Mouse (Mus musculus) liver, adult 2 months (tissue): ENCODE measurements around the gene Tdrd3. TPM values are rescaled to one million over a fixed set of nuclear protein-coding genes. Genes with fewer than 3 reads are reported as not detected.

Experiments used
- DNase-seq: peaks from one replicate; pipeline ENCODE4 v3.0.0-alpha.2; 2011; ENCODE audit warnings: low read depth, low spot score; ENCODE audit errors: extremely low read depth
- H3K27ac ChIP-seq: fragments of 200-500 bp; replicated peaks from 2 replicates; pipeline ENCODE4 v1.5.1; 2012; ENCODE audit warnings: low read depth, mild to moderate bottlenecking, control low read depth, inconsistent platforms, low read length; ENCODE audit not compliant: insufficient read depth
- H3K27me3 ChIP-seq: fragments of 200-500 bp; 2 replicates; pipeline ENCODE4 v1.6.1; 2012; ENCODE audit warnings: mild to moderate bottlenecking, moderate library complexity, low read length, inconsistent platforms; ENCODE audit not compliant: control insufficient read depth, insufficient read depth
- H3K36me3 ChIP-seq: fragments of 200-500 bp; 2 replicates; pipeline ENCODE4 v1.6.1; 2012; ENCODE audit warnings: low read length, inconsistent platforms; ENCODE audit not compliant: control insufficient read depth, insufficient read depth
- H3K4me1 ChIP-seq: fragments of 200-500 bp; 2 replicates; pipeline ENCODE4 v1.6.1; 2011; ENCODE audit warnings: low read length; ENCODE audit not compliant: control insufficient read depth, insufficient read depth
- H3K4me3 ChIP-seq: fragments of 200-500 bp; 2 replicates; pipeline ENCODE4 v1.5.1; 2011; ENCODE audit warnings: low read depth, mild to moderate bottlenecking, control low read depth, low read length, moderate library complexity; ENCODE audit not compliant: insufficient read depth
- H3K79me2 ChIP-seq: fragments of 200-500 bp; 2 replicates; pipeline ENCODE4 v1.6.1; 2012; ENCODE audit warnings: inconsistent platforms, mild to moderate bottlenecking, low read length, moderate library complexity; ENCODE audit not compliant: control insufficient read depth, insufficient read depth
- H3K9ac ChIP-seq: fragments of 200-500 bp; 2 replicates; pipeline ENCODE4 v1.6.1; 2012; ENCODE audit warnings: low read depth, mild to moderate bottlenecking, control low read depth, inconsistent platforms, low read length
- CTCF ChIP-seq: fragments of 200-500 bp; IDR thresholded peaks from 2 replicates; pipeline ENCODE4 v1.5.1; 2011; ENCODE audit warnings: low read depth, low read length, control low read depth
- POLR2A ChIP-seq: fragments of 200-500 bp; IDR thresholded peaks from 2 replicates; pipeline ENCODE4 v1.6.1; 2011; ENCODE audit warnings: low read length, control low read depth; ENCODE audit not compliant: insufficient read depth; ENCODE audit errors: extremely low read depth
- WGBS: fragments of 180-500 bp; shearing (Covaris S2); methylation state at CpG from one replicate; pipeline ENCODE4 v1.1.7; 2018; 5-methylcytosine and 5-hydroxymethylcytosine counted together
- polyA plus RNA-seq: library from polyadenylated mRNA; depleted of rRNA; stranded (reverse); fragments of >200 nt; gene quantifications from 2 replicates; pipeline ENCODE4 v1.2.3, GENCODE M21; 2012
- total RNA-seq: library from RNA; depleted of rRNA; stranded (reverse); fragments of >200 nt; gene quantifications from 2 replicates; pipeline ENCODE4 v1.2.3, GENCODE M21; 2014

Gene Tdrd3
- total and polyA plus RNA-seq, 2 experiments: 1.1 to 9.7 TPM

GRCm38 (mm10) chr14:87422432-87422831 is 6.0 kb downstream of the Tdrd3 start:
- no peak for DNase-seq

GRCm38 (mm10) chr14:87426297-87426922 is 10.0 kb downstream of the Tdrd3 start:
- Histone ChIP-seq H3K9ac (no peak overlapping the region), H3K4me1 (peaks cover 3% of the 10 kb centered on the region; the same call in 1 of the 2 replicates), H3K79me2 (peaks cover 14% of the 10 kb centered on the region), H3K36me3 (no peaks in the 10 kb centered on the region), H3K4me3 (no peak overlapping the region), H3K27ac (no peak overlapping the region), H3K27me3 (no peaks in the 10 kb centered on the region)
- no peak for DNase-seq
- WGBS: 55% methylated on average over 7 of the region's 7 CpGs
- TF ChIP-seq POLR2A (no peak), CTCF (no peak)

More at GRCm38 (mm10) chr14:87422432-87422831, 6.0 kb downstream of the Tdrd3 start:
- H3K36me3 ChIP-seq: no peaks in the 10 kb centered on the region
- H3K4me3 ChIP-seq: no peak overlapping the region
- H3K27me3 ChIP-seq: no peaks in the 10 kb centered on the region
- TF ChIP-seq CTCF: no peak
- no peak for TF ChIP-seq POLR2A
- no peak overlapping the region for H3K9ac ChIP-seq
- peaks cover 12% of the 10 kb centered on the region; the same call in 1 of the 2 replicates for H3K79me2 ChIP-seq
- 89% methylated on average over 3 of the region's 3 CpGs for WGBS
- H3K27ac ChIP-seq: no peak overlapping the region
- H3K4me1 ChIP-seq: peaks cover 4% of the 10 kb centered on the region; the same call in 1 of the 2 replicates

GRCm38 (mm10) chr14:87427032-87427431 is 10.6 kb downstream of the Tdrd3 start:
- TF ChIP-seq POLR2A (no peak), CTCF (no peak)
- no peak overlapping the region for H3K4me3 ChIP-seq
- no peak overlapping the region for H3K9ac ChIP-seq
- no peaks in the 10 kb centered on the region for H3K36me3 ChIP-seq
- 90% methylated on average over 4 of the region's 4 CpGs for WGBS
- no peak for DNase-seq
- peaks cover 19% of the 10 kb centered on the region for H3K79me2 ChIP-seq
- peaks cover 3% of the 10 kb centered on the region; the same call in 1 of the 2 replicates for H3K4me1 ChIP-seq
- no peaks in the 10 kb centered on the region for H3K27me3 ChIP-seq
- H3K27ac ChIP-seq: no peak overlapping the region

DNA sequence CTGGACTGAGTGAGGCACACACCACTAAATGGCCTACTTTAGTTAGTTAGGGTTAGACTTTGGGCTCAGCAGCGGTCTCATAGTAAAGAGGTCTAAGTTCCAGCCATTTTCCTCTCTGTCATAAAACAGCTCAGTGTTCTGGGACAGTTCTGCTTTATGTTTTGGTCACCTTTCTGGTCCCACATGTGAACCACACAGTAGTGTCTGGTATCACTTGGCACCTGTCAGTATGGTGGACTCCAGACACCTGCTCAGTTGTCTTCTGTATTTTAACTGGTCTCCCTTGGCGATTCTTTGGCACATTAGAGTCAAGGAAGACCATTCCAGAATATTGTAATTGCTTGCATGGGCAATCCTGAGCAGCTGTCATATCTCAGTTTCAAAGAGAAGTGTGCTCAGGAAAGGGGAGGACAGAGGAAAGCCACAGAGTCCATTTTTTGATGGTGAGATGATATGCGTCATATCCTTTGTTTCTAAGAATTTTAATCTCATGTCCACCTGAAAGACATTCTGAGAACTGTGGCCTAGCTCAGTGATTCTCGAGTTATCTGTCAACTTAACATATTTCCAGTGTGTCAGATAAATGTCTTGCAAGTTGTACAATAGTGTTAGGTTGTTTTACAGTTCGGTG is 11.3 kb downstream of the Tdrd3 start:
- no peak overlapping the region for H3K27ac ChIP-seq
- H3K27me3 ChIP-seq: no peaks in the 10 kb centered on the region
- H3K9ac ChIP-seq: no peak overlapping the region
- no peak for DNase-seq
- TF ChIP-seq CTCF (no peak), POLR2A (no peak)
- peaks cover 19% of the 10 kb centered on the region for H3K79me2 ChIP-seq
- no peaks in the 10 kb centered on the region for H3K36me3 ChIP-seq
- H3K4me3 ChIP-seq: no peak overlapping the region
- WGBS: 86% methylated on average over 5 of the region's 5 CpGs
- peaks cover 3% of the 10 kb centered on the region; the same call in 1 of the 2 replicates for H3K4me1 ChIP-seq

- DNase-seq: no peak
- 93% methylated on average over 5 of the region's 5 CpGs for WGBS
Observed at GRCm38 (mm10) chr14:87433390-87433915, 17.0 kb downstream of the Tdrd3 start.

More at GRCm38 (mm10) chr14:87433390-87433915, 17.0 kb downstream of the Tdrd3 start:
- Histone ChIP-seq H3K4me1 (peaks cover 1% of the 10 kb centered on the region; the same call in 1 of the 2 replicates), H3K36me3 (no peaks in the 10 kb centered on the region), H3K27me3 (no peaks in the 10 kb centered on the region), H3K4me3 (no peak overlapping the region), H3K9ac (no peak overlapping the region), H3K27ac (no peak overlapping the region), H3K79me2 (peaks cover 13% of the 10 kb centered on the region; the same call in 1 of the 2 replicates)
- TF ChIP-seq CTCF: no peak
- TF ChIP-seq POLR2A: no peak
